Mouse (Mus musculus): ENCODE measurements at regions not wholly inside any gene's neighbourhood (a gene's known extent, or its start where the extent isn't known, plus 50 kb on each side); places are given as distances from the start of the nearest gene placed in this dataset.

GRCm38 (mm10) chr8:103694331-103694891, 407.0 kb upstream of the Cdh5 start:
- TF ChIP-seq EP300 (IDR thresholded peaks at IDR 0.05; ENCODE audit: low read depth) (no peak), CTCF (IDR thresholded peaks at IDR 0.05; ENCODE audit: low read depth) (no peak)
